Mouse (Mus musculus) thymus, adult 2 months (tissue): Measurements from ENCODE around the gene Krt2.

Experiments used
- CTCF ChIP-seq: fragments of 200-500 bp; IDR thresholded peaks from 2 replicates; pipeline ENCODE4 v1.5.1; 2012; ENCODE audit warnings: mild to moderate bottlenecking, control low read depth, low read length, moderate library complexity, borderline replicate concordance; ENCODE audit not compliant: control insufficient read depth, poor library complexity, insufficient read depth; ENCODE audit errors: extremely low read depth
- POLR2A ChIP-seq: fragments of 200-500 bp; IDR thresholded peaks from 2 replicates; pipeline ENCODE4 v1.6.1; 2012; ENCODE audit warnings: mild to moderate bottlenecking, low read length, control low read depth, moderate library complexity; ENCODE audit not compliant: control insufficient read depth, poor library complexity, insufficient read depth; ENCODE audit errors: extremely low read depth

- no peak for TF ChIP-seq CTCF
- TF ChIP-seq POLR2A = no peak
Measured at GRCm38 (mm10) chr15:101802296-101802835, 15.6 kb downstream of the Krt2 start, which contains the start of gene Krt73.
